Mouse (Mus musculus) Muller cell, postnatal 12 days (primary cell): ENCODE data around the gene Slc39a9.
A peak's percentile ranks its signal among the peaks of the same experiment; 100 is the strongest.

ENCODE experiments used
- DNase-seq: peaks from one replicate; pipeline ENCODE4 v3.0.0-alpha.2; 2015; ENCODE audit errors: inconsistent ontology term

Gene Slc39a9

DNA sequence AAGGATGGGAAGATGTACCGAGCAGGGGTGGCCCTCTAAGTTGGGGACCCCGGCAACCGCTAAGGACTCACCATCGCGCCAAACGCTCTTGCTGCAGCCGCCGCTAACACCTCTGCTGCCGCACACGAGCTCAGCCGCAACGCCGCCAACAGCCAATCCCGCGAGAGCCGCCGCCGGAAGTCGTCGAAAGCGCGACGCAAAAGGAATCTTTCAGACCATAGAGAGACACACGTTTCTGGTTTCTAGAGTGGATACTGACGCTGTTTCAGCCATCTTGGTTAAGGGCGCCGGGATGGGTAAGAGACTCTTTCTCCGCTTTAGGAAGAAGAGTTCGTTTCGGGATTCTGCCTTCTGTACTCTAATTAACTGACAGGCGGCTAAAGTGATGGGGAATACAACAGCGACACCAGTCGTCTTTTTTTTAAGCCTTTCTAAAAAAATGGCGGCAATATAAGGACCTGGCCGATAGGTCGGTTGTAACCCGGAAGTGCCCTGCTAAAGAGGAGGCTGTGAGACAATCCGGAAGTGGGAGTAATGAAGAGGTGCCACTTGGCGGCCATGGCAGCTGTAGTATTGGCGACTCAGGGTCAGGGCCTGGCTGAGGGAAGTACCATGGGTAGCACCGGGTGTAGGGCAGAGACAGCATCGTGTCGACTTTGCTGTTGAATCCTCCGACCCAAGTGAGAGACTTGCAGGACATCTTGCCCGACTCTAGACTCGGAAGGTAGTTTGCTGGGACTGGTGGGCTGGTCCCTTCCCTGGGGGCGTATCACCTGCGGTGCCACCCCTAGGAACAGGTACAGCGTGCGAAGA lies at the start of gene Slc39a9, which contains the start of gene Erh:
Gene Slc39a9, plus strand, starts transcription at position 191 of the 813 bp plus-strand sequence.
Gene Erh, minus strand, starts transcription at position 649 of the 813 bp plus-strand sequence.
- DNase-seq: peak; percentile 95

- no peak for DNase-seq
Observed at GRCm38 (mm10) chr12:80594141-80594540, 49.5 kb upstream of the Slc39a9 start.

GRCm38 (mm10) chr12:80594781-80595180 lies 48.9 kb upstream of the Slc39a9 start:
- no peak for DNase-seq

DNA sequence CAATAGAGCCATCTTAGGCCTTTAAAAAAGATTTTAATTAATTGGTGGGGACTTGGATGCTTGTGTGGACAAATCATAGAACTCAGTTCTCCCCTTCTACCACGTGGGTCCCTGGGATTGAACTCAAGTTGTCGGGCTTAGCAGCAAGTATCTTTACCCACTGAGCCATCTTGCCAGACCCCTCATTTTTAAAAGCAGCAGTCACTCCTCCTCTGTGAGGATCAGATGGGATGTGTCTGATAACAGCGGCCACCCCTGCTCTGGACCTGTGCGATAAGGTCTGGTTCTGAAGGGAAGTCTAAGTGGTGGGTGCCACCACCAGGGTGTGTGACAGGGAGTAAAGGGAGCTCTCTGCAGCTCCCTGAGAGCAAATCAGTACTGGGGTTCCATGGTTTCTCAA lies 48.1 kb upstream of the Slc39a9 start:
- no peak for DNase-seq

- DNase-seq: no peak
Observed at GRCm38 (mm10) chr12:80595968-80596367, 47.7 kb upstream of the Slc39a9 start.

- DNase-seq: no peak
Observed at GRCm38 (mm10) chr12:80598236-80598635, 45.4 kb upstream of the Slc39a9 start.

GRCm38 (mm10) chr12:80598756-80599155 lies 44.9 kb upstream of the Slc39a9 start:
- DNase-seq: peak; percentile 90

DNA sequence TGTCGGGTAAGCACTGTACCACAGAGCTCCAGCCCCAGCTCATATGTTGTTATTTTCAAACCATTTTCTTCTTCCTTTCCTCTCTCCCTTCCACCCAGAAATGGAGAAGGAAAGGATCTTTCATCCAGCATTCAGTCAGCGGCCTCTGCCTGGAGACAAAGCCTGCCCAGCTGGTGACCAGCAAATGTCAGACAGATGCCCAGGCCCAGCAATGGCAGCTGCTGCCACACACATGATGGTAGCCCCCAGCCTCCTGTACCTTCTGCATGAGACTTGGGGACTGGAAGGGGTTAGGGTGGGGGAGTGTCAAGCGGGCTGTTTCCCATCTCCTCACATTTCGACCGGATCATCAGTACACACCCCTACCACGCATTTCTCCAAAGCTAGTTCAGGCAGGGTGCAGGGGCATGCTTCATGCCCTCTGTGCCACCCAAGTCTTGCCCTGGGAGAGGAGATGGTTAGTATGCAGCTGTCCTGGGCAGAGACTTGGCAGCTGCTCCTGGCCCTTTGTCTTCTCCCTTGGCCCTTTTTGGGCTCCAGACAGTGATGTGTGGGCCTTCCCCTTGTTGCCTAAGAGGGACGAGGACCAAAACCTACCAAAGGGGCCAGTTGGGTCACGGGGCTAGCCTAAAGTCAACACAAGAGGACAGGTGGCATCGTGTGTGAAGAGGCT lies 42.0 kb upstream of the Slc39a9 start:
- DNase-seq: no peak

GRCm38 (mm10) chr12:80602432-80602831 lies 41.3 kb upstream of the Slc39a9 start:
- DNase-seq: no peak

GRCm38 (mm10) chr12:80603566-80603965 lies 40.1 kb upstream of the Slc39a9 start:
- DNase-seq: peak; percentile 57

GRCm38 (mm10) chr12:80604218-80604617 lies 39.5 kb upstream of the Slc39a9 start:
- DNase-seq: no peak

DNA sequence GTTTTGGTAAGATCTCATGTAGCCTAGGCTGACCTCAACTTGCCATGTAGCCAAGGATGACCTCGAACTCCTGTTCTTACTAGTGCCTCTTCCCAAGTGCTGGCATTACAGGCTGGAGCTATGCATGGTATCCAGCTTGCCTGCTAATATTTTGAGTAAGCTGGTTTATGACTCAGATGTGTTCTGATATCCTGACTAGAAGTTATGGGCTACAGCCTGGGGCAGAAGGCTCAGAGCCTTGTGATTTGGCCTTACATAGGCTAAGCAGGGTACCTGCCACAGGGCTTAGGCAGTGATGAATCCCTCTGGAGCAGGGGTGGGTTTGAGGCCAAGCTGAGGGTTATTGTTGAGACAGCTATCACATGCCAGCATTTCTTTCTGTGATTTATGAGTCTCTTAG lies 35.1 kb upstream of the Slc39a9 start:
- DNase-seq: no peak

DNA sequence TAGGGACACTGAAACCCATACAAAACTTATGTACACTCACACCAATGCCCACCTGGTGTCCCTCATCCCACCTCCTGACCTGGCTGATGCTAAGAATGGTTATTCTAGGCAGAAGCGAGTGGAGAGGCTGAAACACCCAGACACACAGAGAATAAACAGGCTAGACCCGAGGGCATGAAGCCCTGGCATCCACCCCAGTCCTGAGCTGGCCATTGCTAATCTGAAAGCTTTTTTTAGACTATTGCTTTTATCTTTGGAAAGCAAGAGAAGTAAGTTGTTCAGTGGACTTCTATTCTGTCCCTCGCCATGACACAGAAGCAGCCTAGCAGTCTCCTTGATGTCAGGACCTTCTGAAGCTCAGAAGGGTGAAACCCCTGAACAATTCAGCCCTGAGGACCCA lies 33.8 kb upstream of the Slc39a9 start:
- no peak for DNase-seq

DNA sequence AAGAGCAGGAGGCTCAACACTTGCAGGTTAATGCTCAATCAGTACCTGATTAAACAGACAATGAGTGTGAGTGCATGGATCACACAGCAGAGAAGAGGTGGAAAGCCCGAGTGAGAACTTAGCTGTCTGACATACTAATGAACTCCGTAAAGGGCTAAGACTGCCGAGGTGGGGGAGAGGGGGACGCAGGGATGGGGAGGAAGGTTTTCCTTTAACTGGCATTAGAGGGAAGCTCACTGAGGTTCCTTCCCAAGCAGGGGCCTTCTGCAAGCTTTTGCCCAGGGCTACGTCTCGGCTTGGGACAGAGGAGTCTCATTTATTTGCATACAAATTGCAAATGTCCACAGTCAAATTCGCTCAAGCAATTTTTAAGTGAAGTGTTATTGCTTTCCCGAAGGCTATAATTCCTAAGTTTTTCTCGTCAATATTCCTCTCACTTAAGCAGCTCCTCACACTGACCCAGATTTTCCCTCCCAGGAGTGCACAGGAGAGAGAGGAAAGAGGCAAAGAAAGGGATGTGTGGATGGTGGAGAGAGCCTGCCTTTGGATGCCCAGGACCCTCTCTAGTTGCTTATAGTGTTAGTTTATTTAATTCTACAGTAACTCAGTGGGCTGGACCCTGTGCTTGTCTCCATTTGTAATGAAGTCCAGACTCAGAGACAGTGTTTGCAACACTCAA lies 31.4 kb upstream of the Slc39a9 start:
- DNase-seq: no peak

DNA sequence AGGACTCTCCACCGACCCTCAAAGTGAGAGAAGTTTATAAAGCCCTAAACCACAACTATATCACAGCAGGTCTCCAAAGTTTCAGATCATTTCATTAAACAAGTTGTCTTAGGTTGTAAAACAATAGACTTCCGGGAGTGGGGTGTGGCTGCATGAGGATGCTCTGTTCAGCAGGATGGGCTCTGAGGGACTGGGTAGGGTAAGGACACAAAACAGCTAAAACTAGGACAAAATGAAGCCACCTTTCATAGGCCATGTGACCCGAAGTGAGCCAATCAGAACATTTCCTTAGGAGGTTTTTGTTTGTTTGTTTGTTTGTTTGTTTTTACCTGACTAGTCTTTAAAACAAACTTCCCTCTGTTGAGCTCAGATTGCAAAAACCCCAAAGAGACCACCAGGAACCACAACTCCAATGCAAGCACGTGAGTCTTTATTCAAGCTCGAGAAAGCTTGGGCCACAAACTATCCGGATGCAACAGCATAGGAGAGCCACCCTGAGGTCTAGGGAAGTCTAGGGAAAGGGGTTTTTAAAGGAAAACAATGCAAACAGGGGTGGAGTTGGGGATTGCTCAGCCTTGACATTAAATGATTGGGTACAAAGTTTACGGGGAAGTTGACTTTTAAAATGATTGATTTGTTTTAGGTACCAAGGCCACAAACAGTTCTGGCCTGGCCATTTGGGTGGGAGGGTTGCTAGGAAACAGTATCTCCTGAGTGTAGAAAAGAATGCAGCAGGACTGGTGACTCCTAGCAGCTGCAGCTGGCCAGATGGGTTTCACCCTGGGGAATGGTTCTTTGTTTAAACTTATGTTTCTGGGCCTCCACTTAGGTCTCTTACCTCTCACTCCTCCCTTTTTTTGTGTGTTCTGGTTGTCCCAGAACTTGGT lies 28.1 kb upstream of the Slc39a9 start:
- no peak for DNase-seq

GRCm38 (mm10) chr12:80620501-80620900 lies 23.2 kb upstream of the Slc39a9 start:
- no peak for DNase-seq

DNA sequence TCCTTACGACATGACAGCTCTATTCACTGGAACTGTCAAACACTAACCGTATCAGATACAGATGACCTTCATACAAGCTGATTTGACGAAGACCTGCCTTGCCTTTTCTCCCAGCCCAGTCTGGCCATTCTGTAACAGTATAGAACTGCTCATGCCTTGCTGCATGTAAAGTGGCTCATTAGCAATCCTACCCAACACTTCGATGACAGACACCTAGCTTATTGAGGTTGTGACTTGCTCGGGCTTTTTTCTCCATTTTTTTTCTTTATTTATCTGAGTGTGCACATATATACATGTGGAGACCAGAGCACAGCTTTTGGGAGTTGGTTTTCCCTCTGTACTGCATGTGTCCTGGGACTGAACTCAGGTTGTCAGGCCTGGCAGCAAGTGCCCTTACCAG lies 11.9 kb upstream of the Slc39a9 start:
- no peak for DNase-seq

GRCm38 (mm10) chr12:80642725-80643692 lies 674 bp upstream of the Slc39a9 start:
- peak; percentile 29 for DNase-seq

DNA sequence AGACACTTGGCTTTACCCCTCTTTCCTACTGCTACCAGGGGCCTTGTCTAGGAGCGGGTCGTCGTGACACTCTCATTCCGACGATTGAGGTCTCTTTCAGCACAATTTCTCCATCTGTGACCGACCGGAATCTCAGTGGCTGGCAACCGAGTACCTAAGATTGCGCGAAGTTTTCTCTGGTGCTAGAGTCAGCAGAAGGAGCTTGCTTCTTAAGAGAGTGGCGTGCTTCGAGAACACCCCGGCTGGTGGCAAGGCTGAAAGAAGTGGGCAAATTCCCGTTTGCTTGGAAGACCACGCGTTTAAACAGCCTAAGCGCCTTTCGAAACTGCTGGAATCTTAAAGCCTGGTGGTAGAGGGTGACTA lies 804 bp downstream of the Slc39a9 start:
- no peak for DNase-seq

GRCm38 (mm10) chr12:80646377-80646776 lies 2.7 kb downstream of the Slc39a9 start:
- no peak for DNase-seq
